Mouse (Mus musculus): ENCODE data around the gene Snd1.

GRCm38 (mm10) chr6:28629866-28630265 lies 154.9 kb downstream of the Snd1 start:
- TF ChIP-seq EP300 (IDR thresholded peaks at IDR 0.05) (no peak), CTCF (IDR thresholded peaks at IDR 0.05) (no peak)

All from lung, postnatal 0 days (tissue).